Mouse (Mus musculus) heart, postnatal 0 days (tissue): ENCODE data around the gene Prkar2a. TPM values are rescaled to one million over a fixed set of nuclear protein-coding genes. Genes with fewer than 3 reads are reported as not detected.

Source experiments
- ATAC-seq: fragments of 200-750 bp; cut with Nextera tagmentation; 2 replicates; pipeline ENCODE4 v1.8.0; 2017; ENCODE audit warnings: low read depth, moderate number of reproducible peaks, moderate library complexity; ENCODE audit not compliant: insufficient read depth
- DNase-seq: peaks from one replicate; pipeline ENCODE4 v3.0.0-alpha.2; 2016; ENCODE audit warnings: low spot score
- H3K27ac ChIP-seq: fragments of 300-500 bp; sonication (generic); 2 replicates; pipeline ENCODE4 v1.5.1; 2014; ENCODE audit warnings: low read depth, mild to moderate bottlenecking
- H3K27me3 ChIP-seq: fragments of 300-500 bp; sonication (generic); 2 replicates; pipeline ENCODE4 v1.6.1; 2014; ENCODE audit warnings: low read length, mixed read lengths; ENCODE audit not compliant: control insufficient read depth, insufficient read depth
- H3K36me3 ChIP-seq: fragments of 300-500 bp; sonication (generic); replicated peaks from 2 replicates; pipeline ENCODE4 v1.6.1; 2014; ENCODE audit warnings: low read length, mixed read lengths; ENCODE audit not compliant: control insufficient read depth, insufficient read depth
- H3K4me1 ChIP-seq: fragments of 300-500 bp; sonication (generic); 2 replicates; pipeline ENCODE4 v1.6.1; 2014; ENCODE audit warnings: antibody characterized with exemption; ENCODE audit not compliant: control insufficient read depth, insufficient read depth
- H3K4me2 ChIP-seq: fragments of 300-500 bp; sonication (generic); 2 replicates; pipeline ENCODE4 v1.6.1; 2014; ENCODE audit warnings: low read depth, mild to moderate bottlenecking, low read length, moderate library complexity
- H3K4me3 ChIP-seq: fragments of 300-500 bp; sonication (generic); 2 replicates; pipeline ENCODE4 v1.5.1; 2014; ENCODE audit warnings: low read depth, low read length
- H3K9ac ChIP-seq: fragments of 300-500 bp; sonication (generic); replicated peaks from 2 replicates; pipeline ENCODE4 v1.6.1; 2014; ENCODE audit warnings: low read depth, low read length, mixed read lengths
- H3K9me3 ChIP-seq: fragments of 300-500 bp; sonication (generic); replicated peaks from 2 replicates; pipeline ENCODE4 v1.6.1; 2016; ENCODE audit warnings: low read length; ENCODE audit not compliant: control insufficient read depth
- CTCF ChIP-seq: IDR thresholded peaks from 2 replicates; pipeline ENCODE4 v1.5.1; 2016; ENCODE audit warnings: antibody characterized with exemption, control low read depth, low read depth
- EP300 ChIP-seq: IDR thresholded peaks from 2 replicates; pipeline ENCODE4 v1.6.1; 2016; ENCODE audit warnings: antibody characterized with exemption, low read depth
- WGBS: fragments of 180-500 bp; shearing (Covaris S2); extraction: QIAGEN DNeasy Blood & Tissue Kit; methylation state at CpG from one replicate; pipeline ENCODE4 v1.1.7; 2014; 5-methylcytosine and 5-hydroxymethylcytosine counted together
- polyA plus RNA-seq: library from polyadenylated mRNA; unstranded; fragments of >200 nt; fragmentation: Nextera tagmentation; extraction: Ambion mirVana; gene quantifications from 2 replicates; pipeline ENCODE4 v1.2.1, GENCODE M21; 2015
- total RNA-seq: library from RNA; depleted of rRNA; stranded (reverse); fragments of >200 nt; gene quantifications from 2 replicates; pipeline ENCODE4 v1.2.3, GENCODE M21; 2014; ENCODE audit warnings: low replicate concordance

Gene Prkar2a
- total and polyA plus RNA-seq, 2 experiments from 2014 or later: 20.7 to 48.2 TPM

GRCm38 (mm10) chr9:108673151-108673550, 16.0 kb upstream of the Prkar2a start:
- Histone ChIP-seq H3K36me3 (peaks cover 61% of the 10 kb centered on the region), H3K9ac (no peak overlapping the region), H3K4me1 (no peaks in the 10 kb centered on the region), H3K4me3 (no peak overlapping the region), H3K27me3 (no peaks in the 10 kb centered on the region), H3K27ac (no peak overlapping the region), H3K9me3 (no peaks in the 10 kb centered on the region), H3K4me2 (no peak overlapping the region)
- DNase-seq (no peak), ATAC-seq (no peak)
- TF ChIP-seq EP300 (no peak), CTCF (peak; percentile 29)
- WGBS: 52% methylated on average over 2 of the region's 2 CpGs

- TF ChIP-seq CTCF (no peak), EP300 (no peak)
- 87% methylated on average over 15 of the region's 15 CpGs for WGBS
- peaks cover 54% of the 10 kb centered on the region for H3K36me3 ChIP-seq
Measured at GRCm38 (mm10) chr9:108680026-108680425, 9.1 kb upstream of the Prkar2a start.

GRCm38 (mm10) chr9:108686475-108686887, 2.6 kb upstream of the Prkar2a start:
- H3K9me3 ChIP-seq: no peaks in the 10 kb centered on the region
- DNase-seq (no peak), ATAC-seq (no peak)
- H3K4me2 ChIP-seq: no peak overlapping the region
- no peak overlapping the region for H3K27ac ChIP-seq
- H3K9ac ChIP-seq: no peak overlapping the region
- TF ChIP-seq CTCF (no peak), EP300 (no peak)
- H3K4me3 ChIP-seq: no peak overlapping the region
- H3K4me1 ChIP-seq: 0 out of 2 replicates have a peak, but pooled peaks cover 4% of the 10 kb centered on the region
- H3K27me3 ChIP-seq: no peaks in the 10 kb centered on the region
- H3K36me3 ChIP-seq: peaks cover 17% of the 10 kb centered on the region
- WGBS: 46% methylated on average over 4 of the region's 4 CpGs

More at GRCm38 (mm10) chr9:108680026-108680425, 9.1 kb upstream of the Prkar2a start:
- Histone ChIP-seq H3K4me3 (no peak overlapping the region), H3K27me3 (no peaks in the 10 kb centered on the region), H3K4me2 (no peak overlapping the region), H3K9ac (no peak overlapping the region), H3K27ac (no peak overlapping the region), H3K9me3 (no peaks in the 10 kb centered on the region), H3K4me1 (no peaks in the 10 kb centered on the region)
- no peak for ATAC-seq
- no peak for DNase-seq

GRCm38 (mm10) chr9:108687181-108687580, 1.9 kb upstream of the Prkar2a start:
- WGBS: 87% methylated on average over 6 of the region's 6 CpGs

GRCm38 (mm10) chr9:108687686-108688085, 1.4 kb upstream of the Prkar2a start:
- H3K4me1 ChIP-seq: 0 out of 2 replicates have a peak, but pooled peaks cover 12% of the 10 kb centered on the region
- no peak for TF ChIP-seq EP300
- no peak for TF ChIP-seq CTCF
- H3K36me3 ChIP-seq: peaks cover 8% of the 10 kb centered on the region; the same call in 1 of the 2 replicates
- no peak for ATAC-seq
- DNase-seq: no peak
- H3K9ac ChIP-seq: no peak overlapping the region
- no peaks in the 10 kb centered on the region for H3K9me3 ChIP-seq
- no peak overlapping the region for H3K4me3 ChIP-seq
- H3K27ac ChIP-seq: no peak overlapping the region
- no peaks in the 10 kb centered on the region for H3K27me3 ChIP-seq
- H3K4me2 ChIP-seq: no peak overlapping the region
- 45% methylated on average over 2 of the region's 2 CpGs for WGBS

More at GRCm38 (mm10) chr9:108687181-108687580, 1.9 kb upstream of the Prkar2a start:
- Histone ChIP-seq H3K27ac (no peak overlapping the region), H3K36me3 (peaks cover 13% of the 10 kb centered on the region), H3K4me2 (no peak overlapping the region), H3K27me3 (no peaks in the 10 kb centered on the region), H3K9ac (no peak overlapping the region), H3K9me3 (no peaks in the 10 kb centered on the region), H3K4me3 (no peak overlapping the region), H3K4me1 (0 out of 2 replicates have a peak, but pooled peaks cover 7% of the 10 kb centered on the region)
- DNase-seq: no peak
- TF ChIP-seq EP300 (no peak), CTCF (no peak)
- ATAC-seq: no peak

GRCm38 (mm10) chr9:108688451-108688850, 663 bp upstream of the Prkar2a start:
- Histone ChIP-seq H3K4me1 (peaks cover 19% of the 10 kb centered on the region; the same call in 1 of the 2 replicates), H3K4me2 (no peak overlapping the region), H3K9ac (no peak overlapping the region), H3K27ac (no peak overlapping the region), H3K9me3 (no peaks in the 10 kb centered on the region), H3K36me3 (no peaks in the 10 kb centered on the region; the same call in 1 of the 2 replicates), H3K27me3 (no peaks in the 10 kb centered on the region), H3K4me3 (no peak overlapping the region)
- TF ChIP-seq EP300 (no peak), CTCF (no peak)
- WGBS: 71% methylated on average over 9 of the region's 9 CpGs
- no peak for DNase-seq
- ATAC-seq: no peak
